Mouse (Mus musculus): ENCODE measurements around the gene Gm28044. TPM values are rescaled to one million over a fixed set of nuclear protein-coding genes. Genes with fewer than 3 reads are reported as not detected.
A peak's percentile ranks its signal among the peaks of the same experiment; 100 is the strongest.

Gm28044 gene
- polyA plus RNA-seq, 1 experiment from 2014 or later: 0.36 TPM

DNA sequence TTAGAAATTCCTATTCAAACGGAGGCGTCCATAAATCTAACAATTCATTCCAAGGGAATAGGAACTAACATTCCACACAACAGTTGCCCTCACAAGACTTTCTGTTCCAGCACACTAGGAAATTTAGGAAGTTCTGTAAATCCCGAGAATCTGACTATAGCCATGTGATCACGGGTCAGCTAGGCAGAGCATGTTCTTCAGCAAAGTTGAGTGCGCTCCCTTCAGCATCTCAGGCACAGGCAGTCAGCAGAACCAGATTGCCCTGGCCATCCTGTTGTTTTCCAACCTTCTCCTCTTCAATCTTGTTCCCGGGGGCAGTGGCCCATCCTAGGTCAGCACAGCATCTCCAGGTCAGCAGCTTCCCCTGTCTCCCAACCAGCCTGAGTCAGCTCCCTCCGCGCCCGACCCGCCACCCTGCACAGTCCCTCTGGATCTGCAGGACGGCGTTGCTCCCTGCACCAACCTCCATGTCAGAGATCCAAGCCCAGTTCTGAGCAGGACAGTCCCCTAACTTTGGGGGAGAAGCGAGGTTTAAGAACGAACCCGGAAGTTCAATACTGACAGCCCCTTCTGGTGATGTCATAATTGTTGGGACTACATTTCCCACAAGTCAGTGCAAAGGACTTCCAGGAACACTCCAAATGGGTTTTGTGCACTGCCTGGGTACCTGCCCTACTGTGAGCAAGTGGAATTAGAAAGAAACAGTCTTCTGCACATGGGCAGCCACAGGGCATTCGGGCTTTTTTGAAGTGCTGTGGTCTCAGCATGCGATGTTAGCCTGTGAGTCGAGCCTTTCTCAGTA, 91.6 kb downstream of the Gm28044 start:
- no peaks in the 10 kb centered on the region for H3K9me3 ChIP-seq (replicated peaks; ENCODE audit: low read length)
- TF ChIP-seq CTCF (IDR thresholded peaks at IDR 0.05; ENCODE audit: low read depth): no peak
- H3K4me3 ChIP-seq (replicated peaks; ENCODE audit: low read depth, low read length): peak overlapping the region; percentile 85
- no peaks in the 10 kb centered on the region for H3K4me1 ChIP-seq (replicated peaks; ENCODE audit: insufficient read depth, low read length)
- WGBS: 7% methylated on average over 18 of the region's 18 CpGs
- DNase-seq (ENCODE audit: low spot score) (peak; percentile 90), ATAC-seq (replicated peaks; ENCODE audit: low FRiP score, low read depth) (peak; percentile 97)
- H3K27me3 ChIP-seq (ENCODE audit: insufficient read depth, low read length): no peaks in the 10 kb centered on the region
- peak overlapping the region; percentile 62; the same call in 1 of the 2 replicates for H3K9ac ChIP-seq (ENCODE audit: low read depth, low read length)
- H3K36me3 ChIP-seq (ENCODE audit: insufficient read depth, low read length): no peaks in the 10 kb centered on the region
- peak overlapping the region; percentile 71 for H3K4me2 ChIP-seq (ENCODE audit: low read length)
- H3K27ac ChIP-seq: peak overlapping the region; percentile 75; the same call in 1 of the 2 replicates

Other genes with a start within 250 kb of the Gm28044 start
- gene Rslcan18, start 244.3 kb downstream of the Gm28044 start, polyA plus RNA-seq (2015; fragmentation: Nextera tagmentation; extraction: Ambion mirVana): 0.05 and 0.10 TPM in 2 replicates
- 1.9 and 2.2 TPM in 2 replicates for gene Zfp759, start 238.9 kb downstream of the Gm28044 start, polyA plus RNA-seq (2015; fragmentation: Nextera tagmentation; extraction: Ambion mirVana)
- gene Rsl1, start 187.4 kb downstream of the Gm28044 start, polyA plus RNA-seq (2015; fragmentation: Nextera tagmentation; extraction: Ambion mirVana): 7.1 and 7.3 TPM in 2 replicates
- gene Zfp455, start 166.0 kb downstream of the Gm28044 start, polyA plus RNA-seq (2015; fragmentation: Nextera tagmentation; extraction: Ambion mirVana): 1.9 and 2.6 TPM in 2 replicates
- gene Zfp458, start 82.1 kb downstream of the Gm28044 start, polyA plus RNA-seq (2015; fragmentation: Nextera tagmentation; extraction: Ambion mirVana): 1.8 and 1.9 TPM in 2 replicates
- 1.1 and 1.2 TPM in 2 replicates for gene Zfp457, start 54.1 kb downstream of the Gm28044 start, polyA plus RNA-seq (2015; fragmentation: Nextera tagmentation; extraction: Ambion mirVana)
- gene Zfp595, start 28.0 kb downstream of the Gm28044 start, polyA plus RNA-seq (2015; fragmentation: Nextera tagmentation; extraction: Ambion mirVana): 2.2 and 2.4 TPM in 2 replicates
- gene Zfp953, start 69 bp upstream of the Gm28044 start, polyA plus RNA-seq (2015; fragmentation: Nextera tagmentation; extraction: Ambion mirVana): 1.1 and 1.3 TPM in 2 replicates
- 0.20 and 0.23 TPM in 2 replicates for gene Gm28041, start 15.2 kb upstream of the Gm28044 start, polyA plus RNA-seq (2015; fragmentation: Nextera tagmentation; extraction: Ambion mirVana)
- 1.6 and 1.9 TPM in 2 replicates for gene Zfp456, start 15.3 kb upstream of the Gm28044 start, polyA plus RNA-seq (2015; fragmentation: Nextera tagmentation; extraction: Ambion mirVana)
- 5.4 and 7.8 TPM in 2 replicates for gene Zfp429, start 39.3 kb upstream of the Gm28044 start, polyA plus RNA-seq (2015; fragmentation: Nextera tagmentation; extraction: Ambion mirVana)
- 1.1 and 1.4 TPM in 2 replicates for gene Zfp459, start 60.9 kb upstream of the Gm28044 start, polyA plus RNA-seq (2015; fragmentation: Nextera tagmentation; extraction: Ambion mirVana)
- gene Zfp874a, start 91.1 kb upstream of the Gm28044 start, polyA plus RNA-seq (2015; fragmentation: Nextera tagmentation; extraction: Ambion mirVana): 9.7 TPM in 2 replicates
- 3.1 and 3.4 TPM in 2 replicates for gene Zfp874b, start 123.7 kb upstream of the Gm28044 start, polyA plus RNA-seq (2015; fragmentation: Nextera tagmentation; extraction: Ambion mirVana)
- gene Zfp58, start 140.0 kb upstream of the Gm28044 start, polyA plus RNA-seq (2015; fragmentation: Nextera tagmentation; extraction: Ambion mirVana): 10.9 and 13.7 TPM in 2 replicates
- not detected in 2 replicates for gene Gm26965, start 165.6 kb upstream of the Gm28044 start, polyA plus RNA-seq (2015; fragmentation: Nextera tagmentation; extraction: Ambion mirVana)
- gene Zfp87, start 165.6 kb upstream of the Gm28044 start, polyA plus RNA-seq (2015; fragmentation: Nextera tagmentation; extraction: Ambion mirVana): 30.4 and 38.3 TPM in 2 replicates
- 9.0 and 9.8 TPM in 2 replicates for gene Zfp748, start 193.3 kb upstream of the Gm28044 start, polyA plus RNA-seq (2015; fragmentation: Nextera tagmentation; extraction: Ambion mirVana)
- 3.8 TPM in 2 replicates for gene Zfp729b, start 249.2 kb upstream of the Gm28044 start, polyA plus RNA-seq (2015; fragmentation: Nextera tagmentation; extraction: Ambion mirVana)